Mouse (Mus musculus): ENCODE data around the gene Entr1. TPM values are rescaled to one million over a fixed set of nuclear protein-coding genes. Genes with fewer than 3 reads are reported as not detected.
"Not testable (repeated sequence)": the region's sequence is repeated elsewhere in the genome, so short reads cannot be mapped to it uniquely, and the experiment has no call there.

Gene Entr1
- total RNA-seq, 2 experiments from 2014 or later, result 25.7 to 35.3 TPM

DNA sequence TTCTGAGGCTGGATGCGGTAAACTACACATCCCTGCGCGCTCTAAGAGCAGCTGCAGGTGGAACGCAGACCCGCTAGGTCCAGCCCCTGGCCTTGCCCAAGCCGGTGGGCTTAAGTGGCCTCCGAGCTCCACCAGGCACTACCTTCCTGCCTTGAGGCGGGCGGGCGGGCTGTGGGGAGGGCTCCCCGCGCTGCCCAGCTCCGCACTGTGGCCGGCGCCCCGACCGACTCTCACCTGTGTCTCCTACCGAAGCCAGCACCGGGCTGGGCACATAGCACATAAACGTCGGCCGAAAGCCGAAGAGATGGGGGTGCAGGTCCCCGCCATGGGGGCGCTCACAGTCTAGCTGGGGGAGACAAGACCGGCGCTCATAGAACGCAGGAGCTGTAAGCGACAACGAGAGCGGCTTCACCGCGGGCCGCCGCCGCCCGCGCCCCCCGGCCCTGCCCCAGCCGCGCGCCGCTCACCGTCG is 398 bp downstream of the Entr1 start:
- DNase-seq, result peak; percentile 39

DNA sequence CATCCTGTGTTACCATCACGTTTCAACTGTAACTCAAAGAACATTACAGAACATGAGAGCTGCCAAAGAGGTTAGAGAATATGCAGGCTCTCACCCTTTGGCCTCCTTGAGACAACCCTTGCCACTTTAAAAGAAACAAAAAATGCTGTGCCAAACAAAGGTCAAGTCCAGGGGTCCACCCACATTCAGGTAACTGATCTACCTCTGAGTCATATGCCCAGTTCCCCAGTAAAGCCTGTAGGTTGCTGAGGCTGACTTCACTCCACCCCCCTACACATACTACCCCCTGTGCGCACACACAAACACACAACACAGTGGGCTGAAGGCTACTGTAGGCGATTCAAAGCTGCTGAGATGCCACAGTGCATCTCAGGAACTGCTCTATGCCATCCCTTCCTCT is 1.4 kb downstream of the Entr1 start:
- DNase-seq, result no peak

DNA sequence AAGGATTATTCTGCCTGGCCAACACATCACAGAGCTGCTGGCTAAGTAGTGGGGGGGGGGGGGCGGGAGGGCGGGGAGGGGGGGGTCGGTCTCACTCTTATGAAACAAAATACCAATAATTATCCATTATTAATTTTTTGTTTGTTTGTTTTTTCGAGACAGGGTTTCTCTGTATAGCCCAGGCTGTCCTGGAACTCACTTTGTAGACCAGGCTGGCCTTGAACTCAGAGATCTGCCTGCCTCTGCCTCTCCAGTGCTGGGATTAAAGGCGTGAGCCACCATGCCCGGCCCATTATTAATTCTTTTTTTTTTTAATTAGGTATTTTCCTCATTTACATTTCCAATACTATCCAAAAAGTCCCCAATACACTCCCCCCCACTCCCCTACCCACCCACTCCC is 8.2 kb downstream of the Entr1 start:
- DNase-seq, result not testable (repeated sequence)

DNA sequence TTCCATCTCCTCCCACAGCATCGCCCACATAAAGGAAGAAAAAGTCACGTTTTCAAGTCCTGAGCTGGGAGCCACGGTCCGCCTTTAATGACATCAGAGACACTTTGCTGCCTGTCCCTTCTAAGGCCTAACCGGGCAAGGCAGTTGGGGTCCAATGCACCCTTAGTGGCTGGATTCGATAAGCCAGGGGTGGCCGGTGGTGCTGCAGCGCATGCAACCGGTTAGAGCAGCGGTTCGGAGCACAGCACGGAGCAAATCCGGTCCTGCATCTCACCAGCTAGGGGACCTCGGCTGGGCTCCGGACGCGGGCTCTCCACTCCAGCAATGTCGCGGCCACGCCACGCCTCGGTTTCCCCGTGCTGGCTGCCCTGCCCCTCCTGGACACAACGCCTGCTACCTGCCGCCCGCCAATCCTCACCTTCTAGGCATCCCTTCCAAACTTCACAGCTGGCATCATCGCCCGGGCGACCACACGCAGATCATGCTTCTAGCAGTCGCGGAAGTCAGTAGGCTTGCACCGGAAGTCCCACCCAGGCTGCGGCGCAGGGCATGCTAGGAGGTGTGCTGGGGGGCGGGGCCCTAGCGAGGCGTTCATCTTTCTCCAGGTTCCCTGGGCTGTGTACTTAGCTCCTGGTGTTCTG is 8.9 kb downstream of the Entr1 start, which contains the start of gene Snapc4:
Snapc4 (minus strand) TSS at position 523 of the 641 bp plus-strand sequence.
- peak; percentile 75 for DNase-seq

- DNase-seq, result no peak
Observed at GRCm38 (mm10) chr2:26372396-26372795, 16.7 kb downstream of the Entr1 start.

DNA sequence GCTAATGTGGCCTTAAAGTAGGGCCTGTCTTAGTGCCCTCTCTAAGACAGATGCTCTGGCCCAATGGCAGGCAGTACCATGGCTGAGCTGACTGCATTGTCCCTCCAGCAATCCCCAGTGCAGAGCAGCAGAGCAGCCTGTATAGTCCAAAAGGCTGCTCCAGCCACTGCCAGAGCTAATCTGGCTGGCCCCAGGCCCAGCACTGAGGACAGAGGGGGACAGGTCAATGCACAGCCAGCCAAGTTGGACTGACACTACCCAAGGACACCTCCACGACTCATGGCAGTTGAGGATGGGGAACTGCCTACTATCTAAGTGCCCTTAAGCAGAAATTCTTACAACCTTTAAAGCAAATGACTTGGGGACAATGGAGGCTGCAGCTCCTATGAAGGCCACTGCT is 20.5 kb downstream of the Entr1 start:
- no peak for DNase-seq

DNA sequence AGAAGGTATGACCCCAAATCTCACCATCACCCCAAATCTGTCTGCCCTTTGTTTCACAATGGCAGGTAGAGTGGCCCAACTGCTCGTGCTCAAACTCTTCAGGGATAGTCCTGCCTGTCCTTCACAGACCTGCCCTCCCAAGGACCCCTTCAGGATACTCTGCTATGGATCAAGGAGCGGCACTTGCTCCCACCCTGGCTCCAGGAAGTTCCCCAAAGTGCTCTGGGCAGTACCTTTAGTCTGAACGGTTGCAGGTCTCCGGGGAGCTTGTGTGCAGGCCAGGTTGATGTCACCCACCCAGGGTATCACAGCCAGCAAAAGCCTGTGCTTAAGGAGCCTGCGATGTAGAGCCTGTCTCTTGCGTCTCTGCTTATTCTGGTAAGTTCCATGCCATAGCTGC is 21.2 kb downstream of the Entr1 start:
- DNase-seq, result no peak

DNA sequence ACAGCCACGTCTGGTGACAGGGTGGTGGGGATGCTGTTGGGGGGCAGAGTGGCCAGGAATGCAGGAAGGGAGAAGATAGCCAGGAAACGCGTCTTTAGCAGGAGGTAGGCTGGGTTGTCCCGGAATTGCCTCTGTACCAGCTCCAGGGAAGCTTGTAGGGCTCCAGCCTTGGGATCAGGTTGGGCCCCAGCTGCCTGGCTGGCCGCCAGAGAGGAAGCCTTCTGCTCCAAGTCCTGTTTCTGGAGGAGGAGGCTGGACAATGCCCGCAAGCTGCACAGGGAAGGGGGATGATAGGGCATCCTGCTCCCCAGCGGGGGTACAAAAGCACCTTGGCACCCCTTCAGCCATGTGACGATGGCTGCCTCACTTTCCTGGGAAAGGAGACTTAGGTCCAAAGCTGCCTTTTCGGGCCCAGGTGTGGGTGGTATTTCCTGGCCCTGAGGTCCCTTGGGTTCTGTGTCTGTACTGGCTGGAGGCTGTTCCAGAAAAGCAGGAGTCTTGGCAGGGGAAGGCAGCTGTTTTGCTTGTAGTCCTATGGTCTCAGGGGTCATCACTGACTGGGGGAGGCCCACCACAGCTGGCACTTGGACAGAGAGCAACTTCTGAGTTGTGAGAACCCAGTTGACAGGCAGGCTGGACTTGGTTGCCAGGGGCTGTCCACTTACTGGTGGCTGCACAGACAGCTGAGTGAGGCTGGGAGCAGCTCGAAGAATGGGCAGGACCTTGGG is 24.2 kb downstream of the Entr1 start:
- peak; percentile 91 for DNase-seq

DNA sequence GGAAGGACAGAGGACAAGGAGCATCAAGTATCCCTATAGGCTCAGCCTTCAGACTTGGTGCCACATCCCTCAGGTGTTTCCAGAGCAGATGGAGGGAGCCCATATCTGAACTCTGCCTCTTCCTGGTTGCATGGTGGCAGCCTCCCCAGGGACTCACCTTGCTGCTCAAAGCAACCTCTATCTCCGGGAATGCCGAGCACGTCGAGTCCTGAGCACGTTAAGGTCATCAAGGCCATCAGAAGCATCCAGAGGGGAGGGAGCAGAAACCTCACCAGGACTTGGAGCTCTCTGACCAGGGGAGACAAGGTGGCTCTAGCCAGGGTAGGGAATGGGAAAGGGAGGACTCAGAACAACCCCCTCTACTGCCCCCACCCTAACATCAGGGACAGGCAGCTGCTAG is 25.6 kb downstream of the Entr1 start:
- no peak for DNase-seq

DNA sequence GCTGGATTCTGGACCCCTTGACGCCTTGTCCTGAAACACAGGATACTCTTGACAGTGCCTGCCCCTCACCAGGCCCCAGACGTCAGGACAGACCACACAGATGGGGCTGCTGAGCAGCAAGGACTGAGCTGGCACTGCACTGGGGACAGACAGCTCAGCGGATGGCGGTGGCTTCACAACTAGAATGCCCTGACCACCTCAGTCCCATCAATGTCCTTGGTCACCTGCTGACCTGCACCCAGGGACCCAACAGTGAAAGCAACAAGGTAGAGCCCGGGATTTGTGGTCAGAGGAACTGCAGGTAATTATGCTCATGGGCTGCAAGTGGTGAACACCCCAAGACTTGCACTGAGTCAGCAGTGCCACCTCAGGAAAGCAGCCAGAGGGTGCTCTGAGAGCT is 26.1 kb downstream of the Entr1 start:
- DNase-seq, result no peak

GRCm38 (mm10) chr2:26360772-26361171 is 28.3 kb downstream of the Entr1 start, which contains the start of gene Card9:
TSS of gene Card9 (minus strand) at chr2:26360918.
- DNase-seq, result no peak

DNA sequence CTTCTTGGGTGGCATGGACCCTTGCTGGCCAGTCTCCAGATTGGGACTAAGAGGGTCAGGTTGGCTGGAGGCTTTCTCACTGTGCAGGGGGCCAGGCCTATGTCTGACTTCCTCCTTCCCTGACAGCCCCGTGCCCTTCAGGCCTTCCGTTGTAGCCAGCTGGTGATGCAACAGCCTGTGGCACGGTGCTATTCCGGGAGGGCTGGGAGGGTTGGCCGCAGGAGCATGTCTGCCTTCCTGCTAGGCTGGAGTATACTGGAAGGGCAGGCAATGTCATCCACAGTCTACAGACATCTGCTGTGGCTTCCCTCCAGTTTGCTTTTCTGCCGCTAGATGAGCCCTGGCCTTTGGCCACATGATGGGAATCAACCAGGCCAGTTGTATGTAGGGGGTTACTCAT is 29.1 kb downstream of the Entr1 start:
- DNase-seq, result peak; percentile 50

DNA sequence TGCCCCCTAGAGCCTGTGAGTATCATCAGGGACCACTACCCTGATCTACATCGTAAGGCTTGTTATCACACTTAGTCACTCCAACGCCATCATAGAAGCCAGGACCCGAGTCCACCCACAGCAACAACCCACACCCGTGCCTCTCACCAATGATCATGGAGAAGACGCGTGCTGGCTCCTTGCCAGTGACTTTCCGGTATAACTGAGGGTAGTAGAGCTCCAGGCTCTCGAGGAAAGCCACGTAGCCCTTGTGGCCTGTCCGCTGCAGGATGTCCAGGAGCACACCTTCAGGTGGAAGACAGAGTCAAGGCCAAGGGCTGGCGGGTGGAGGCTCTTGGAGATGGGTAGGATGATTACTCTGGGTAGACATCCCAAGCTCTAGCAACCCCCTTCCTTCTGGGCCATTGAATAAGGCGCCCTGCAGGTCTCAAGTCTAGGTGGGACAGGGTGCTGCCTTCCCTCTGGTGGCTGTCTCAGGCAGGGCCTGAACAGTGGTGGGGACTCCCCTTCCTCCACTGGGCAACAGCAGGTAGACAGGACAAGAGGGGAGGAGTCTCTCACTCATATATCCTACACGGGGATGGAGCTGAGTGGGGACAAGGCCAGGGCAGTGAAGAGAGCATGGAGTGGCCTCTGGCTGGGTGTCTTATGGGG is 30.3 kb downstream of the Entr1 start:
- DNase-seq, result no peak

DNA sequence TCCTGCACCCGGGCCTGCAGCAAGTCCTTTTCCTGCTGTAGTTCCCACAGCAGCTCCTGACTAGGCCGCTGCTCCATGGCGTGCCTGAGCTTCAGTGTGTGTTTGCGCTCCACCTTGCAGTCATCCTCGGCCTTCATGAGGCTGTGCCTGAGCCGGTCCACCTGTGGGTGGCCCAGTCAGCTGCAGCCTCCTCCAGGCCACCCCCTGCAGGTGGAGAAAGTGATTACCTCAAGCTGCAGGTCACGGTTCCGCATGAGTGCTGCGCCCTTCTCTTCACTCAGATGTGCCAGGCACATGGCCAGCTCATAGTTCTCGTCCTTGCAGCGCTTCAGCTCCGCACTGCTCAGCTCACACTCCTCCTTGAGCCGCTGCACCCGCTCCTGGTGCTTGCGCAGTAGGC is 31.6 kb downstream of the Entr1 start:
- DNase-seq, result no peak

- no peak for DNase-seq
Observed at GRCm38 (mm10) chr2:26356678-26357077, 32.4 kb downstream of the Entr1 start.

DNA sequence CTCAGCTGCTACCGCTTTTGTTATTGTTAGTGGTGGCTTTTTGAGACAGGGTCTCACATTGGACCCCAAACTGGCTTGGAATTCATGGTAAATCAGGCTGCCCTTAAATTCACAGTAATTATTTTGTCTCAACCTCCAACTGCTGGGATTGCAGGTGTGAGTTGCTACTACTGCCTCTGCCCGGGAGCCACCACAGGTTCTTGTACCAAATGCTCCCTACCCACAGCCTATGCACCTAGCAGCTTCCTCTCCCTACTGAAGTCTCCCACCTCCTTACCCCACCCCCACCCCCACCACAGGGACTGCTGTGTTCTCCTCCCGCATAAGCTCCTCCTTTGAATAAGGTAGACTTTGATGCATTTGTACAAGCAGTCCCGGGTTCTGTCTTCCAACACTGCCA is 32.9 kb downstream of the Entr1 start:
- no peak for DNase-seq

- DNase-seq, result no peak
Observed at GRCm38 (mm10) chr2:26354401-26354800, 34.7 kb downstream of the Entr1 start.

DNA sequence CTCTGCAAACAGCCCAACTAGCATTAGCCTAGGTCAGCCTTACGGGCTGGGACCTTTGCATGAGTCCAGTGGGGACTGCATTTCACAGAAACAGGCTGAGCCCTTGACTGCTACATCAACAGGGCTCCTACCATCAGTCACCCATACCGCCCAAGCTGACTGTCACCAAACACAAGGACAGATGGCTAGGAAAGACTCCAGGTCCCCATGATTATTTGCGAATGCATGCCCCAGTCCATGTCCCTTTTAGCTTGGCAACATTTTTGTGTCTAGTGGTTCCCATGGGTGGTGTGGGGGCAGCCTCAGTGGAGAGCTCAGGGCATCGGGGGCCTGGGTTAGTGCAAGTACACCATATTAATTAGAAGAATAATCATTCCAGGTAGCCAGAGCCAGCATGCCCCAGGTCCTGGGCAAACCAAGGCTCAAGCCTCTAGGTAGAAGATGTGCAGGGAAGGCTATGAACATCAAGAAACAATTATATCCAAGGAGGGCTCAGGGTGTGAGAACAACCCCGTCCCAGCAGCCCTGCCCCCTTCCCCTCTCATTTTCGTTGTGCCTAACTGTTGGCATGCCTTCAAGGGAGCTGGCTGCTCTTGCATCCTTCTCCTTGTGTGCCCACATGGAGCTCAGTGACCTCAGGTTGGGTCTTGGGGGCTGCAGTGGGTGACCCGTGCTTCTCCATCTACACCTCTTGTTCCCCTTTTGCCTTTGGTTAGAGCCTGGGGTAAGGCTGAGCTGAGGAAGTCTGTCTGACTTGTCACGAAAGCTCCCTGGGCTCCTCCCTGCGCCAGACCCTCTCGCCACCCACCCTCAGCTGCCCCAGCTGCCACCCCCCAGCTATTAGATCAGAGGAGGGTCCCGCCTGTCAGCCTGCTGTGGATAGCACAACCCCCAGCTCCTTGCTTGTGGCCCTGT is 35.8 kb downstream of the Entr1 start:
- DNase-seq, result no peak

- peak; percentile 48 for DNase-seq
Observed at GRCm38 (mm10) chr2:26352291-26352910, 36.7 kb downstream of the Entr1 start.

- peak; percentile 94 for DNase-seq
Observed at GRCm38 (mm10) chr2:26351358-26352290, 37.5 kb downstream of the Entr1 start, which contains the start of gene Dnlz. TSS of gene Dnlz (minus strand) at chr2:26352110.
